Mouse (Mus musculus): Measurements from ENCODE around the gene Ephb1.
A peak's percentile ranks its signal among the peaks of the same experiment; 100 is the strongest.

The Ephb1 gene

GRCm38 (mm10) chr9:102180486-102180885 lies 174.0 kb downstream of the Ephb1 start:
- no peak for DNase-seq (ENCODE audit: low spot score in 2 of 2)

DNA sequence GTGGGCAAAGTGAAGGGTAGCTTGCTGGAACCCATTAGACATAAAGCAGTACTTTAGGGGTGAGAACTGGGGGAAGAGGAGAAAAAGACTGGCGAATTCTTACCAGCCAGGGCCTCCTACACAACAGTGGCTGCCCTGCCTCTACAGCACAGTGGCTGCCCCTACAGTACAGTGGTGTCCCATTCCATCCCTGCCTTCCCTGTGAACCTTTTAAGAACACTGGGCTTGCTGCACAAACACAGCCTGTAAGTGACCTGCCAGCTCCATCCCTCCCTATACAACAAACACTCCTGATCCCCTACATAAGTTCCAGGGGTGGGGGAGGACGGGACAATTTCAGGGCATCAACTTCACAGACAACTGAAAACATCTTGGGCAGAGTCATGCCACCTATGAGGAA lies 174.4 kb downstream of the Ephb1 start:
- DNase-seq (ENCODE audit: low spot score in 2 of 2), result no peak

GRCm38 (mm10) chr9:102169706-102170105 lies 184.8 kb downstream of the Ephb1 start:
- no peak for DNase-seq (ENCODE audit: low spot score in 2 of 2)

DNA sequence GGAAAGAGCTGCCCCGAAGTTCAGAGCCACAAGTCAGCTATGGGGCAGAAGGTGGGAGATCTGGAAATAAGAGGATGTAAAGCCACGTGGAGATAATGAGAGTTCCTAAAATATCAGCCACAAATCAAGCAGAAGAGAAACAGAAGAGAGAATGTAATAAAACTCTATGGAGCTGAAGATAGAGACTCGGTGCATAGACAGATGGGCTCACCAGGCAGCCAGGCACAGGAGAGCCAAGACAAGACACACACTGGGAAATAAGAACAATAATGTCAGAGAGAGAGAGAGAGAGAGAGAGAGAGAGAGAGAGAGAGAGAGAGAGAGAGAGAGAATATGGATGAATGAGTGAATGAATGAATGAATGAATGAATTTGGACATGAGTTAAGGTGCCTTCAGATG lies 198.6 kb downstream of the Ephb1 start:
- no peak for DNase-seq (ENCODE audit: low spot score in 2 of 2)

DNA sequence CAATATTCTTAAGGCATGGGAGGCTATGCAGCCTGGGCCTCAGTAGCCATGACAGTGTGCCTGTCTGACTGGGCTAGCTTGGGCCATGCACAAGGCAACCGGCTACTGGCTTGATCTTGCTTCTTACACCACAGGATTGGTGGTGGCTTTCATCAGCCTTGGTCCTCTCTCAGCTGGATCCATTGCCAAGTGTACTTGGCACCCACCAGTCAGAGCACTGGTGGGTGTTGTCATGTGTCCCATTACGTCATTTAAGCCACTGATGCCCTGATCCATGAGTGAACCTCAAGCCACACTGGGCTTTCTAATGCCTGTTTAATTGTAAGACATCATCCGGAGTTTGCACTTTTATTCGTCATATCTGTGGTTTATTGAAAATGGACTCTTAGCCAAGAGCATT lies 215.3 kb downstream of the Ephb1 start:
- no peak for DNase-seq (ENCODE audit: low spot score in 2 of 2)

GRCm38 (mm10) chr9:102138671-102139070 lies 215.8 kb downstream of the Ephb1 start:
- DNase-seq (ENCODE audit: low spot score in 2 of 2), result peak; percentile 31 to 42

GRCm38 (mm10) chr9:102138187-102138586 lies 216.3 kb downstream of the Ephb1 start:
- DNase-seq (ENCODE audit: low spot score in 2 of 2), result no peak

GRCm38 (mm10) chr9:102130506-102130905 lies 224.0 kb downstream of the Ephb1 start:
- no peak for DNase-seq (ENCODE audit: low spot score in 2 of 2)

- DNase-seq (ENCODE audit: low spot score in 2 of 2), result no peak
Observed at GRCm38 (mm10) chr9:102126510-102126909, 228.0 kb downstream of the Ephb1 start.

DNA sequence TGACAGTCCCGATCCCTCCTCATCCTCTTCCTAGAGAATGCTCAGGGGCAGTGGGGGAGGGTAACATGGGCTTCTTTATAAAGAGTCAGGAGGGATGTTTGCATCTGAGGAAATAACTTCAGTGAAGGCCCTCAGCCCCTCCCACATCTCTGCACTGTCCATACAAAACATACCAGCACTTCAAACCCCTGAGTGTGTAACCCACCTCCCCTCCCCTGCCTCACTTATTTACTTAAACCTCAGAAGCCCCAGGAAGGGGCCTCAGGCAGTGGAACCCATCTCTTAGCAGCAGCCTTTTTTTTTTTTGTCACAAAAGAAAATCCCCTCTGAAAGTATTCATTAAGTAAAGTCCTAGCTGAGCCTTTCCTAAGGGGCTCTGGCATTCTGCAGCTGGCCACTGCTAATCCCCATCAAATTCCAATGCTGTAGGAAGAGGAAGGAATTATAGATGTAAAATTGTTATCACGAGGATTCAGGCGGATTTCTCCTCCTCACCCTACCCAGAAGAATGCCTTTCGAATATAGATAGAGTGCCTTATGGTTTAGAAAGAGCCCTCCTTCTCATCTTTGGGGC lies 231.5 kb downstream of the Ephb1 start:
- no peak for DNase-seq (ENCODE audit: low spot score in 2 of 2)

- no peak for DNase-seq (ENCODE audit: low spot score in 2 of 2)
Observed at GRCm38 (mm10) chr9:102119422-102119821, 235.1 kb downstream of the Ephb1 start.

GRCm38 (mm10) chr9:102115326-102115725 lies 239.2 kb downstream of the Ephb1 start:
- DNase-seq (ENCODE audit: low spot score in 2 of 2), result no peak

- DNase-seq (ENCODE audit: low spot score in 2 of 2), result no peak
Observed at GRCm38 (mm10) chr9:102111471-102111870, 243.0 kb downstream of the Ephb1 start.

- peak in 1 of 2 experiments; percentile 28 for DNase-seq (ENCODE audit: low spot score in 2 of 2)
Observed at GRCm38 (mm10) chr9:102107978-102108377, 246.5 kb downstream of the Ephb1 start.

GRCm38 (mm10) chr9:102107213-102107612 lies 247.3 kb downstream of the Ephb1 start:
- DNase-seq (ENCODE audit: low spot score in 2 of 2), result no peak

DNA sequence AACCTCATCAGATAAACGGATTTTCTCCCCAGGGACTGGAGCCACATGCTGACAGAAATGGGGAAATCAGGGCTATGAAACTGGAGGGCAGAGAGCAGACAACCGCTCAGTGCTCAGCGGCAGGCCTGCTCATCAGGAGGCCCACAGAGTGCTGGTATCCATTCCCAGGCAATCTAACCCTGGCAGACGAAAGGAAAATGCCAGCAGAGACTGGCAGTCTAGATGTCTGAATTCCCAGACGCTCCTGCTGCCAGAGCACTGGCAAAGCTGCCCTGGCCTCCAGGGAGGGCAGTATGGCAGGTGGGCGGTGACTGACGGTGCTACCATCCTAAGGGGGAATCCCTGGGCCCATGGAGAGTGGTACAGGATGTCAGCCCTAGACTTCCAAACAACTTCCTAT lies 257.7 kb downstream of the Ephb1 start:
- no peak for DNase-seq (ENCODE audit: low spot score in 2 of 2)

DNA sequence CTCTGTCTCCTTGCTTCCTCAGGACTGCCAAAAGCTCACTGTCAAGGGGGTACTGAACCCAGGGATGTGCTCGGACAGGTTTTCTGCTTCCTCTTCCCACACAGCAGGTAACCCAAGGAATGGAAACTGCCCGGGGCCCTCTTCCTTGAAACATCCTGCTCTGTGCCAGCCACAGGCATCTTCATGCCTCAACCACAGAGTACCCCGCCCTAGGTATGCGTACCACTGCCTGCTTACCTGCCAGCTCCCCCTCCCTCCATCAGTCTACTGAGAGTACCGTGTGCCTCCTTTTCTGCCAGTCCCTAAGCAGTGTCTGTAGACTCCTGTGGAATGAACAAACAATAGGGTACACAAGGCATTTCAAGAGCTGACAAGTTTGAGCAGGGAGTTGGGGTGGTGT lies 265.9 kb downstream of the Ephb1 start:
- DNase-seq (ENCODE audit: low spot score in 2 of 2), result no peak

GRCm38 (mm10) chr9:102086053-102086706 lies 268.3 kb downstream of the Ephb1 start:
- DNase-seq (ENCODE audit: low spot score in 2 of 2), result no peak

DNA sequence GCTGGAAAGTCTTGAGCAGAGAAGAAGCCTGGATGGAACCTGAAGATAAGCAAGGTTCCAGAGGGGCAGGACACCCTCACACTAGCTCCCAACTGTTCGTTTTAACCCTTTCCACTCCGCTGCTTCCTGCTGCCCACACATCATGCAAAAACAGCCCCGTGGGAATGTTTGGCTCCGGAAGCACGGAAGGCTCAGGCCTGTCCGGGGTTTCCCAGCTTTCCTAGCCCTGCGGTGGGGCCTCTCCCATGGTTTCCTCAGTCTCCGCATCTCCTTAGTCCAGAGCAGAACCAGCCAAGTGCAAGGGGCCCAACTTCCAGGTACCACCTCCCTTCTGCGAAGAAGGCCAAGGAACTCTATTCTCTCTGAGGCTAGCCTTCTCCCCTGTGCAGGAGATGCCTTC lies 269.0 kb downstream of the Ephb1 start:
- no peak for DNase-seq (ENCODE audit: low spot score in 2 of 2)

- DNase-seq (ENCODE audit: low spot score in 2 of 2), result no peak
Observed at GRCm38 (mm10) chr9:102080934-102081333, 273.6 kb downstream of the Ephb1 start.

DNA sequence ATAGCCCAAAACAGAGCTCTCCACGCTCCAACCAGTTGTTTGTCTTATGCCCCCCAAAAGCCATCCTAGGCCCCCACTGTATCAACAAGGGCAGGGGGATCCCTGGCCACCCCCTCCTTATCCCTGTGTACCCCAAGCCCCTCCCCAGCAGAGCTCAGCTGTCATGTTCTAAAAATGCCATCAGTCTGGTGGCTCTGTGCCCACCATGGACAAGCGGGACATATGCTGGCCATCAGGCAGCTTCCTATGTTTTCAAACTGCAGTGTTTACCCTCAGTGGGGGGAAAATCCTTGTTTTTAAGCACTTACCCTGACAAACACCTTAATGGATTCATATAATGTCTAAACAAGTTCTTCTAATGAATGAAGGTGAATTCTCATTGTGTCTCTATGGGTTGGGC lies 275.3 kb downstream of the Ephb1 start:
- no peak for DNase-seq (ENCODE audit: low spot score in 2 of 2)

DNA sequence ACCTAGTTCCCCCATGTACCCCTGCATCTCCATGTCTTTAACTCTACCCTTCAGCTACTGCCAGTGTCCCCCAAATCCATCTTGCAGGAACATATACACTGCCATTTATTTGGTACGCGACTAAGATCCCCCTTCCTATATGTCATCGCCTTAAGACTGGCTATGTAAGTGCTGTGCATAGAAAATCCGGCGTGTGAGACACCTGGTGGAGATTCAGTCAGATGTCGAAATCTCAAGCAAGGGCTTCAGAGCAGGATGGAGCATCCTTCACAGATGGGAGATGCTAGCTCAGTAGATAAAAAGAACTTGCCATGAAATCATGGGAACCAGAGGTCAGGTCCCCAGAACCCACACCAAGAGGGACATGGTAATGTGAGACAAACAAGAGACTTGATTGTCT lies 276.3 kb downstream of the Ephb1 start:
- DNase-seq (ENCODE audit: low spot score in 2 of 2), result no peak

- no peak for DNase-seq (ENCODE audit: low spot score in 2 of 2)
Observed at GRCm38 (mm10) chr9:102075539-102075938, 279.0 kb downstream of the Ephb1 start.

- no peak for DNase-seq (ENCODE audit: low spot score in 2 of 2)
Observed at GRCm38 (mm10) chr9:102073404-102073803, 281.1 kb downstream of the Ephb1 start.

Measured in frontal cortex, postnatal 14 days (tissue).